Mouse (Mus musculus) G1E (cell line): Measurements from ENCODE around the gene Fam98b. TPM values are rescaled to one million over a fixed set of nuclear protein-coding genes. Genes with fewer than 3 reads are reported as not detected.

ENCODE experiments used
- ATAC-seq: 2 replicates; pipeline ENCODE4 v1.8.0; 2016; ENCODE audit warnings: mild to moderate bottlenecking; ENCODE audit not compliant: insufficient number of reproducible peaks, poor library complexity, low FRiP score, severe bottlenecking; ENCODE audit errors: extremely low read depth
- DNase-seq: peaks from one replicate; pipeline ENCODE4 v3.0.0; 2012; ENCODE audit warnings: low spot score
- H3K27me3 ChIP-seq: 2 replicates; pipeline ENCODE4 v1.6.1; 2012; ENCODE audit warnings: mild to moderate bottlenecking, low read length, inconsistent platforms; ENCODE audit not compliant: insufficient read depth
- H3K36me3 ChIP-seq: replicated peaks from 2 replicates; pipeline ENCODE3; 2012; ENCODE audit warnings: mild to moderate bottlenecking, inconsistent platforms
- H3K4me1 ChIP-seq: 2 replicates; pipeline ENCODE4 v1.6.1; 2012; ENCODE audit warnings: low read depth, low read length, inconsistent platforms, mixed read lengths; ENCODE audit not compliant: insufficient read depth
- H3K4me3 ChIP-seq: 2 replicates; pipeline ENCODE4 v1.5.1; 2012; ENCODE audit warnings: low read depth, mild to moderate bottlenecking, inconsistent platforms, low read length, moderate library complexity, mixed read lengths
- H3K9me3 ChIP-seq: replicated peaks from 2 replicates; pipeline ENCODE4 v1.6.1; 2012; ENCODE audit warnings: inconsistent platforms
- CTCF ChIP-seq: IDR thresholded peaks from 2 replicates; pipeline ENCODE4 v1.5.1; 2012; ENCODE audit warnings: low read depth, low read length, inconsistent platforms, mixed read lengths
- GATA1 ChIP-seq: IDR thresholded peaks from 2 replicates; pipeline ENCODE4 v1.6.1; 2012; ENCODE audit warnings: borderline replicate concordance, low read length, inconsistent platforms, mixed read lengths
- GATA2 ChIP-seq: IDR thresholded peaks from 2 replicates; pipeline ENCODE4 v1.6.1; 2012; ENCODE audit warnings: low read depth, low read length, inconsistent platforms, borderline replicate concordance
- POLR2AphosphoS5 ChIP-seq: IDR thresholded peaks from 2 replicates; pipeline ENCODE4 v1.6.1; 2012; ENCODE audit warnings: low read depth, low read length, inconsistent platforms; ENCODE audit not compliant: insufficient replicate concordance
- TAL1 ChIP-seq: conservative IDR thresholded peaks from 2 replicates; pipeline ENCODE4 v1.6.1; 2012; ENCODE audit warnings: low read depth, low read length, inconsistent platforms, mixed read lengths
- polyA plus RNA-seq: library from polyadenylated mRNA; stranded (reverse); fragments of >175 nt; gene quantifications from 2 replicates; pipeline ENCODE4 v1.2.3, GENCODE M21; 2012
- total RNA-seq, 2 experiments: library from RNA; stranded (forward) in 1 of 2; stranded (reverse) in 1 of 2; fragments of 200-1000 nt in 1 of 2; fragments of >200 nt in 1 of 2; fragmentation: Nextera tagmentation in 1 of 2; gene quantifications; 2 replicates each; pipeline ENCODE4 v1.2.3; 2014 to 2017

The Fam98b gene
- total and polyA plus RNA-seq, 3 experiments = 11.2 to 43.0 (median 11.2) TPM

- no peaks in the 10 kb centered on the region for H3K36me3 ChIP-seq
- H3K9me3 ChIP-seq = no peaks in the 10 kb centered on the region
- H3K27me3 ChIP-seq = peaks cover 9% of the 10 kb centered on the region
- no peaks in the 10 kb centered on the region; the same call in 1 of the 2 replicates for H3K4me1 ChIP-seq
- TF ChIP-seq CTCF (peak; percentile 14; the same call in 1 of the 2 replicates), GATA2 (no peak), POLR2AphosphoS5 (no peak), TAL1 (no peak)
- no peak for DNase-seq
- ATAC-seq = no peak
- H3K4me3 ChIP-seq = no peak overlapping the region
These were observed 33.4 kb upstream of the Fam98b start for GRCm38 (mm10) chr2:117216152-117216551.

DNA sequence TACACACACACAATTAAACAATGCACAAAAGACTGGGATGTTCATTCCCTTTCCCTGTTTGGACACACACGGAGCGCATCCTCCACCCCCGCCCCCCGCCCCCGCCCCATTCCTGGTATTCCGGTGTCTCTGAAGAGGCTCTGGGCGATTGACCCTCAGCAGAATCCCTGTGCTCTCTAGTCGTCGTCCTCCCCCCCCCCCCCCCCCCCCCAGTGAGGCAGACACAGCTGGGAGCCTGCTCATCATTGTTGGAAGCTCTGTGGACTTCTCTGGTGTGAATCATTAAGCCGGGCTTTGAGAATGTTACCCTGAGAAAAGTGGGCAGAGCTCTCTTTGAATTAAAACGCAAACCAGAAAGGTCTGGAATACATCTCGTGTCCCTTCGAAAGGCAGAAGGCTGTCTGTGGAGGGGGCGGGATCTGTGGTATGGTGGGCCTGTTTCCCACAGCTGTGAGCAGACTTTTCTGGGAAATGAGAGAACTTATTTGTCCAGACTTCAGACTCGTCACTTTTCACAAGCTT lies 31.8 kb upstream of the Fam98b start:
- TF ChIP-seq TAL1 (no peak), GATA1 (no peak), POLR2AphosphoS5 (no peak), GATA2 (no peak), CTCF (no peak)
- H3K4me3 ChIP-seq = no peak overlapping the region
- peaks cover 9% of the 10 kb centered on the region for H3K27me3 ChIP-seq
- no peaks in the 10 kb centered on the region; the same call in 1 of the 2 replicates for H3K4me1 ChIP-seq
- ATAC-seq = no peak
- no peaks in the 10 kb centered on the region for H3K36me3 ChIP-seq
- no peaks in the 10 kb centered on the region for H3K9me3 ChIP-seq
- no peak for DNase-seq

- no peaks in the 10 kb centered on the region for H3K9me3 ChIP-seq
- H3K4me1 ChIP-seq = no peaks in the 10 kb centered on the region
- TF ChIP-seq GATA1 (no peak), POLR2AphosphoS5 (no peak), CTCF (no peak), TAL1 (no peak), GATA2 (no peak)
- ATAC-seq (no peak), DNase-seq (no peak)
- H3K36me3 ChIP-seq = no peaks in the 10 kb centered on the region
- no peak overlapping the region for H3K4me3 ChIP-seq
- H3K27me3 ChIP-seq = peaks cover 5% of the 10 kb centered on the region; the same call in 1 of the 2 replicates
These were observed 30.0 kb upstream of the Fam98b start for GRCm38 (mm10) chr2:117219536-117219935.

DNA sequence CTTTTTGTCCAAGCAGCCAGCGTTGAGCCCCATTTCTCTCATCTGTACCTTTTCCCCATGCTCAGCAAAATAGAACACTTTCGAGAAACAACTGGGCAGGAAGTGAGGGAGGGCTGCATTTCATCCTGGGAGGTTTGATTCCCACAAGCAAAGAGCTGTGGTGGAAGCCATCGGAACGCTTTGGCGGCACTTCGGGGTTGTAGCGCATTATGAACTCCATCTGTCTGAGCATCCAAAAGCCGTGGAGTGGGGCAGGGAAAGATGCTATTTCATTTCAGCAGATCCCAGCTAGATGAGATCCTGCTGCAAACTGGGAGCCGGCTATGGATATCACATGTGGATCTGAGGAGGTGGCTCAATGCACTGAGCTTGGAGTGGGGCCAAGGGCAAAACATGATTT lies 26.9 kb upstream of the Fam98b start:
- no peaks in the 10 kb centered on the region for H3K36me3 ChIP-seq
- peaks cover 13% of the 10 kb centered on the region for H3K27me3 ChIP-seq
- no peak overlapping the region for H3K4me3 ChIP-seq
- DNase-seq = no peak
- no peak for ATAC-seq
- no peaks in the 10 kb centered on the region for H3K9me3 ChIP-seq
- H3K4me1 ChIP-seq = no peaks in the 10 kb centered on the region
- TF ChIP-seq GATA2 (no peak), POLR2AphosphoS5 (no peak), TAL1 (no peak), GATA1 (no peak), CTCF (no peak)

- ATAC-seq = no peak
- no peak for TF ChIP-seq CTCF
- TF ChIP-seq TAL1 = no peak
- TF ChIP-seq GATA2 = no peak
- TF ChIP-seq POLR2AphosphoS5 = no peak
- TF ChIP-seq GATA1 = no peak
- Histone ChIP-seq H3K4me3 (no peak overlapping the region), H3K36me3 (no peaks in the 10 kb centered on the region), H3K27me3 (peaks cover 15% of the 10 kb centered on the region), H3K9me3 (no peaks in the 10 kb centered on the region), H3K4me1 (no peaks in the 10 kb centered on the region)
- no peak for DNase-seq
These were observed 20.9 kb upstream of the Fam98b start for GRCm38 (mm10) chr2:117228601-117229125.

GRCm38 (mm10) chr2:117230261-117230660 lies 19.3 kb upstream of the Fam98b start:
- Histone ChIP-seq H3K9me3 (no peaks in the 10 kb centered on the region), H3K36me3 (no peaks in the 10 kb centered on the region), H3K4me1 (no peaks in the 10 kb centered on the region), H3K27me3 (peaks cover 15% of the 10 kb centered on the region), H3K4me3 (no peak overlapping the region)
- TF ChIP-seq GATA1 = no peak
- no peak for TF ChIP-seq TAL1
- TF ChIP-seq POLR2AphosphoS5 = no peak
- TF ChIP-seq CTCF = no peak
- TF ChIP-seq GATA2 = no peak
- DNase-seq (no peak), ATAC-seq (no peak)
